Mouse (Mus musculus) cortical plate, adult 2 months (tissue): ENCODE data around the gene Fam72a.

Source experiments
- CTCF ChIP-seq: fragments of 200-500 bp; IDR thresholded peaks from 2 replicates; pipeline ENCODE4 v1.5.1; 2011; ENCODE audit warnings: mild to moderate bottlenecking, control low read depth, low read length; ENCODE audit not compliant: insufficient read depth; ENCODE audit errors: extremely low read depth
- POLR2A ChIP-seq: fragments of 200-500 bp; IDR thresholded peaks from 2 replicates; pipeline ENCODE4 v1.6.1; 2011; ENCODE audit warnings: mild to moderate bottlenecking, low read length, control low read depth; ENCODE audit not compliant: insufficient read depth; ENCODE audit errors: extremely low read depth

DNA sequence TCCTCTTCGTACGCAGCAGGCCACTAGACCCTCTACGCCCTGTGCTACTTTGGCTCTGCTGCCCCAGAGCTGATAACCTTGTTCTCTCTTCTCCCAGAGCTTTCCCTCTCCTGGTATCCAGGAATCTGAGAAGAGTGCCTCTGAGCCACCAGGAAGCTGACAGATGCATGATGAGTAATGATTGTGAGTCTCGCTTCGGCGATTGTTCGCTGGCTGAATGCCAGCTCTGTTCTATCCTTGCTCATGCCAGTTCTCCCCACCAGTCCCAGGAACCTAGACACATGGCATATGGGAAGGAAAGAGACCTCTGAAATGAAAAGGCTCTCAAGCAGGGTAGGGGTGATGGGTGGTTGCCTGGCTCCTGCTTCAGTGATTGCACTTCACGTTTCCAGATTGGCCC, 59.1 kb downstream of the Fam72a start:
- TF ChIP-seq CTCF (no peak), POLR2A (no peak)
